Mouse (Mus musculus): ENCODE data around the gene Dcaf10. TPM values are rescaled to one million over a fixed set of nuclear protein-coding genes. Genes with fewer than 3 reads are reported as not detected.

Dcaf10 gene
- polyA plus RNA-seq, 1 experiment from 2014 or later = 6.1 TPM

GRCm38 (mm10) chr4:45407703-45408334, 65.9 kb downstream of the Dcaf10 start:
- peak overlapping the region; percentile 100 for H3K9ac ChIP-seq
- peak overlapping the region; percentile 98 for H3K27ac ChIP-seq
- peaks cover 25% of the 10 kb centered on the region for H3K27me3 ChIP-seq
- ATAC-seq (ENCODE audit: low read depth) = no peak
- peaks cover 64% of the 10 kb centered on the region for H3K4me1 ChIP-seq (replicated peaks)
- peak; percentile 39 for DNase-seq
- WGBS (ENCODE audit: insufficient replicate concordance) = 2% methylated on average over 19 of the region's 19 CpGs
- H3K9me3 ChIP-seq (replicated peaks) = no peaks in the 10 kb centered on the region
- peaks cover 25% of the 10 kb centered on the region for H3K36me3 ChIP-seq
- peak overlapping the region; percentile 77 for H3K4me2 ChIP-seq
- peak overlapping the region; percentile 98 for H3K4me3 ChIP-seq (replicated peaks)

GRCm38 (mm10) chr4:45408427-45409132, 66.7 kb downstream of the Dcaf10 start, which contains the start of gene Slc25a51:
TSS of gene Slc25a51 (minus strand) at chr4:45408766.
- Histone ChIP-seq H3K27me3 (peaks cover 31% of the 10 kb centered on the region), H3K4me2 (peak within 1 kb of the TSS; percentile 77), H3K36me3 (peaks cover 17% of the 10 kb centered on the region), H3K4me3 (replicated peaks) (peak within 1 kb of the TSS; percentile 98), H3K27ac (peak within 1 kb of the TSS; percentile 98), H3K9me3 (replicated peaks) (no peaks in the 10 kb centered on the region), H3K9ac (peak within 1 kb of the TSS; percentile 100), H3K4me1 (replicated peaks) (peaks cover 57% of the 10 kb centered on the region)
- DNase-seq = peak; percentile 82
- under 1% methylated on average over 64 of the region's 67 CpGs for WGBS (ENCODE audit: insufficient replicate concordance)
- peak; percentile 89 for ATAC-seq (ENCODE audit: low read depth)

- H3K4me2 ChIP-seq = peak overlapping the region; percentile 77
- H3K9me3 ChIP-seq (replicated peaks) = no peaks in the 10 kb centered on the region
- peak overlapping the region; percentile 98 for H3K4me3 ChIP-seq (replicated peaks)
- peaks cover 31% of the 10 kb centered on the region for H3K27me3 ChIP-seq
- H3K9ac ChIP-seq = peak overlapping the region; percentile 100
- ATAC-seq (ENCODE audit: low read depth) (peak; percentile 53), DNase-seq (peak; percentile 84)
- H3K27ac ChIP-seq = peak overlapping the region; percentile 98
- H3K4me1 ChIP-seq (replicated peaks) = peaks cover 50% of the 10 kb centered on the region
- peaks cover 10% of the 10 kb centered on the region for H3K36me3 ChIP-seq
- 1% methylated on average over 10 of the region's 10 CpGs for WGBS (ENCODE audit: insufficient replicate concordance)
These were observed 67.4 kb downstream of the Dcaf10 start for GRCm38 (mm10) chr4:45409270-45409669.

GRCm38 (mm10) chr4:45411181-45411790, 69.4 kb downstream of the Dcaf10 start:
- no peaks in the 10 kb centered on the region for H3K36me3 ChIP-seq
- H3K9ac ChIP-seq = no peak overlapping the region
- DNase-seq (no peak), ATAC-seq (ENCODE audit: low read depth) (no peak)
- no peak overlapping the region for H3K27ac ChIP-seq
- H3K27me3 ChIP-seq = peaks cover 48% of the 10 kb centered on the region
- peaks cover 31% of the 10 kb centered on the region for H3K4me1 ChIP-seq (replicated peaks)
- H3K4me3 ChIP-seq (replicated peaks) = no peak overlapping the region
- no peaks in the 10 kb centered on the region for H3K9me3 ChIP-seq (replicated peaks)
- 71% methylated on average over 8 of the region's 8 CpGs for WGBS (ENCODE audit: insufficient replicate concordance)
- H3K4me2 ChIP-seq = no peak overlapping the region

- no peak overlapping the region for H3K4me3 ChIP-seq (replicated peaks)
- no peak overlapping the region for H3K27ac ChIP-seq
- 70% methylated on average over 16 of the region's 16 CpGs for WGBS (ENCODE audit: insufficient replicate concordance)
- ATAC-seq (ENCODE audit: low read depth) (no peak), DNase-seq (no peak)
- no peak overlapping the region for H3K9ac ChIP-seq
- no peaks in the 10 kb centered on the region for H3K9me3 ChIP-seq (replicated peaks)
- H3K4me2 ChIP-seq = no peak overlapping the region
- H3K36me3 ChIP-seq = no peaks in the 10 kb centered on the region
- H3K27me3 ChIP-seq = peaks cover 54% of the 10 kb centered on the region
- peaks cover 18% of the 10 kb centered on the region for H3K4me1 ChIP-seq (replicated peaks)
These were observed 70.7 kb downstream of the Dcaf10 start for GRCm38 (mm10) chr4:45412433-45413192.

- Histone ChIP-seq H3K27ac (no peak overlapping the region), H3K4me1 (replicated peaks) (peaks cover 19% of the 10 kb centered on the region), H3K9me3 (replicated peaks) (no peaks in the 10 kb centered on the region), H3K27me3 (peaks cover 54% of the 10 kb centered on the region), H3K4me2 (no peak overlapping the region), H3K36me3 (no peaks in the 10 kb centered on the region), H3K9ac (no peak overlapping the region), H3K4me3 (replicated peaks) (no peak overlapping the region)
- no peak for ATAC-seq (ENCODE audit: low read depth)
- 62% methylated on average over 9 of the region's 9 CpGs for WGBS (ENCODE audit: insufficient replicate concordance)
- no peak for DNase-seq
These were observed 71.9 kb downstream of the Dcaf10 start for GRCm38 (mm10) chr4:45413674-45414338.

- 54% methylated on average over 7 of the region's 7 CpGs for WGBS (ENCODE audit: insufficient replicate concordance)
These were observed 74.4 kb downstream of the Dcaf10 start for GRCm38 (mm10) chr4:45416314-45416713.

GRCm38 (mm10) chr4:45418229-45418950, 76.5 kb downstream of the Dcaf10 start:
- Histone ChIP-seq H3K4me1 (replicated peaks) (peaks cover 10% of the 10 kb centered on the region), H3K27ac (no peak overlapping the region), H3K27me3 (peaks cover 23% of the 10 kb centered on the region), H3K9ac (no peak overlapping the region), H3K4me2 (no peak overlapping the region), H3K9me3 (replicated peaks) (no peaks in the 10 kb centered on the region), H3K4me3 (replicated peaks) (no peak overlapping the region), H3K36me3 (peaks cover 8% of the 10 kb centered on the region; the same call in 1 of the 2 replicates)
- ATAC-seq (ENCODE audit: low read depth) (no peak), DNase-seq (peak; percentile 34)
- WGBS (ENCODE audit: insufficient replicate concordance) = 31% methylated on average over 11 of the region's 11 CpGs

More at GRCm38 (mm10) chr4:45416314-45416713, 74.4 kb downstream of the Dcaf10 start:
- H3K4me1 ChIP-seq (replicated peaks) = peaks cover 8% of the 10 kb centered on the region
- no peak for ATAC-seq (ENCODE audit: low read depth)
- DNase-seq = no peak
- H3K4me3 ChIP-seq (replicated peaks) = no peak overlapping the region
- peaks cover 42% of the 10 kb centered on the region for H3K27me3 ChIP-seq
- H3K4me2 ChIP-seq = no peak overlapping the region
- H3K27ac ChIP-seq = no peak overlapping the region
- H3K9me3 ChIP-seq (replicated peaks) = no peaks in the 10 kb centered on the region
- H3K36me3 ChIP-seq = no peaks in the 10 kb centered on the region
- H3K9ac ChIP-seq = no peak overlapping the region

GRCm38 (mm10) chr4:45419051-45419450, 77.2 kb downstream of the Dcaf10 start:
- ATAC-seq (ENCODE audit: low read depth) (no peak), DNase-seq (no peak)
- H3K27me3 ChIP-seq = peaks cover 23% of the 10 kb centered on the region
- no peak overlapping the region for H3K27ac ChIP-seq
- H3K4me3 ChIP-seq (replicated peaks) = no peak overlapping the region
- no peak overlapping the region for H3K9ac ChIP-seq
- H3K4me2 ChIP-seq = no peak overlapping the region
- peaks cover 14% of the 10 kb centered on the region; the same call in 1 of the 2 replicates for H3K36me3 ChIP-seq
- no peaks in the 10 kb centered on the region for H3K9me3 ChIP-seq (replicated peaks)
- peaks cover 17% of the 10 kb centered on the region for H3K4me1 ChIP-seq (replicated peaks)
- WGBS (ENCODE audit: insufficient replicate concordance) = 80% methylated on average over 4 of the region's 4 CpGs

- Histone ChIP-seq H3K4me2 (no peak overlapping the region), H3K9ac (no peak overlapping the region), H3K4me1 (replicated peaks) (peaks cover 18% of the 10 kb centered on the region), H3K4me3 (replicated peaks) (no peak overlapping the region), H3K27ac (no peak overlapping the region), H3K9me3 (replicated peaks) (no peaks in the 10 kb centered on the region), H3K36me3 (peaks cover 18% of the 10 kb centered on the region), H3K27me3 (peaks cover 11% of the 10 kb centered on the region)
- 62% methylated on average over 3 of the region's 3 CpGs for WGBS (ENCODE audit: insufficient replicate concordance)
- ATAC-seq (ENCODE audit: low read depth) (no peak), DNase-seq (no peak)
These were observed 78.8 kb downstream of the Dcaf10 start for GRCm38 (mm10) chr4:45420733-45421132.
